Mouse (Mus musculus) adrenal gland, adult 8-10 months (tissue): Measurements from ENCODE around the gene Irf2bp2. TPM values are rescaled to one million over a fixed set of nuclear protein-coding genes. Genes with fewer than 3 reads are reported as not detected.

Experiments
- total RNA-seq, 4 experiments: library from RNA; stranded (reverse); gene quantifications; 2 replicates each; pipeline ENCODE4 v1.2.4; 2022

Irf2bp2 gene
- total RNA-seq, 4 experiments from 2014 or later = 74.4 to 129 (median 98.9) TPM

Other genes with a start within 250 kb of the Irf2bp2 start
- 10 to 100 TPM; 21.1 to 35.0 (median 23.5) TPM for gene Coa6, start 171.5 kb downstream of the Irf2bp2 start, total RNA-seq
- 1 to 10 TPM; 6.3 to 7.9 (median 7.8) TPM for gene Tarbp1, start 118.9 kb downstream of the Irf2bp2 start, total RNA-seq